Mouse (Mus musculus) embryo, embryonic 10.5 days (tissue): ENCODE data around the gene Bad.
"Not testable (repeated sequence)": the region's sequence is repeated elsewhere in the genome, so short reads cannot be mapped to it uniquely, and the experiment has no call there.

Experiments
- DNase-seq: peaks from one replicate; pipeline ENCODE4 v3.0.0-alpha.2; 2015; ENCODE audit warnings: low spot score

Bad gene

DNA sequence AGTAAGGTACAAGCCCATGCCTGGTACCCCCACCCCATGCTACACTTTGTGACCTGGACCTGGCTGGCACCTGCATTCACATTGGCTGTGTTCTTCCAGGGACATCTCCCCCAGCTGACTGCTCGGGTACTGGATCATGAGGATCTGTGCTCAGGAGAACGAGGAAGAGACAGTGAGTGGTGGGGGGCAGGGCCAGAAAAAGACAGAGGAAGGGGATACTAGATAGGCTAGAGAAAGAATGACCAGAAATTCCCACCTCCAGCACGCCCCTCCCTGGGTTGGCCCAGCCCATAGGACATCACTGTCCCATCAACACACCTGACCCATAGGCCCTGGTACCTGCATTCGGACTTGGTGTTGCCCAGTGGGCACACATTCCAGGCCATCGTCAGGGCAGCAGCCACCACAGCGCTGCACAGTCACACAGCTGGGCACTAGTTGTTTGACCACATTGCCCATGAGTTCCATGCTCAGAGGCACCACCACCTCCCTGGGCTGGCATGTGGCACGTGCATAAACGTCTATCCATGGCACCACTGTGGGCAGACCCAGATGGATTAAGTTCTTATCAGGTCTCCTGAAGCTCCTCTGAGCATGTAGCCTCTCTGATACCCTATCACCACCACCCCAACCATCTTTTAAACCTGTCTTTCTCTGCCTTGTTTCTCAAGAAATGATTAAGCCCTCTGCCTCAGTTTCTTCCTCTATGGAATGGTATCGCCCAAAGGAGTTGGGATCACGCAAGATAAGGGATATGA is 44.5 kb downstream of the Bad start:
- DNase-seq, result no peak

- peak; percentile 75 for DNase-seq
Observed at GRCm38 (mm10) chr19:6987061-6987903, 45.6 kb downstream of the Bad start, which contains the start of gene Vegfb. Gene Vegfb (minus strand): TSS chr19:6987651.

- no peak for DNase-seq
Observed at GRCm38 (mm10) chr19:6987904-6988285, 46.2 kb downstream of the Bad start.

GRCm38 (mm10) chr19:6989251-6989650 is 47.6 kb downstream of the Bad start:
- DNase-seq, result no peak

GRCm38 (mm10) chr19:6990712-6991111 is 49.1 kb downstream of the Bad start:
- no peak for DNase-seq

DNA sequence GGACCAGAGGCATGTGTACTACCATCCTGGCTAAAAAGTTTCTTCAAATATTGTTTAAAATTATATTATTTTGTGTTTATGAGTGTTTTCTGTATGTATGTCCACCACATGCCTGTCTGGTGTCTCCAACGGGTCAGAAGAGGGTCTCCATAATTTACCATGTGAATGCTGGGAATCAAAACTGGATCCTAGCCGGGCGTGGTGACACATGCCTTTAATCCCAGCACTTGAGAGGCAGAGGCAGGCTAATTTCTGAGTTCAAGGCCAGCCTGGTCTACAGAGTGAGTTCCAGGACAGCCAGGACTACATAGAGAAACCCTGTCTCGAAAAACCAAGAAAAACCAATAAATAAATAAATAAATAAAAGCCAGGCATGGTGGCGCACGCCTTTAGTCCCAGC is 49.5 kb downstream of the Bad start:
- DNase-seq, result not testable (repeated sequence)

DNA sequence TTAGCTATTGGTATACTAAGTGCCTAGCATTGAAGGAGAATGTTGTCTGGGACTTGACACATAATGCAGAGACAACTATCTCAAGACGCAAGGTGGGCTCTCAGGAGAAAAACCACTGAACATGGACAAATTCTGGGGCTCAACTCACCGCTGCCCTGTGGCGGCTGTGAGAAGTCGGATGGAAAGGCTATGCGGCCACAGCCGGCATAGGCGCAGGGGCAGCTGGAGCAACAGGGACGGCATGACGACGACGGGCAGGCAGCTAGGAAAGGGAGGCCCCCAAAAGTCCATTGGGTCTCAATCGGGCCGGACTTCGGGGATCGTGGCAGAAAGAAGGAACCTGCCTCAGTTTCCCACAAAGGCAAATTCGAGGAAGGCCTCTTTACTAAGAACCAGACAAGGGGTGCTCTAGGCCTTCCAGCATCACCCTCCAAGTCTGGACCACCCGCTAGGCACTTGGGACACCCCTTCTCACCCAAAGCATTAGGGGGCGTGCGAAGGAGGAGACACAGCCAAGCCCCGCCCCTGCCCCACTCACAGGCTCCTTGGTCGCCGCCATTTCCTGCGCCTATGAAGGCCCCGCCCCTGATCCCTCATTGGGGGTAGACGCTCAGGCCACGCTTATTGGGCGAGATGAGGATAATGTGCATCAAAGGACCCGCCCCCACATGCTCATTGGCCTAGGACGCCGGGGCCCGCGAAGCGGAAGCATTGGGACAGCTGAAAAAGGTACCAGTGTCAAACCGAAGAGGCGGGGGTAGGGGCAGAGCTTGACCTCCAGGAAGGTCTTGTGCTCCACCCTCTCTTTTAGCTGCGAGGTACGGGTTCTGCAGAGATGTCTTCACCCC is 50.6 kb downstream of the Bad start, which contains the start of gene Dnajc4:
Gene Dnajc4, minus strand, starts transcription at position 562 of the 848 bp plus-strand sequence.
- peak; percentile 100 for DNase-seq

GRCm38 (mm10) chr19:6993011-6993770 is 51.5 kb downstream of the Bad start:
- no peak for DNase-seq

- no peak for DNase-seq
Observed at GRCm38 (mm10) chr19:6994002-6994401, 52.3 kb downstream of the Bad start.

GRCm38 (mm10) chr19:6994489-6994888 is 52.8 kb downstream of the Bad start:
- DNase-seq, result no peak

GRCm38 (mm10) chr19:6995255-6995991 is 53.8 kb downstream of the Bad start:
- no peak for DNase-seq

DNA sequence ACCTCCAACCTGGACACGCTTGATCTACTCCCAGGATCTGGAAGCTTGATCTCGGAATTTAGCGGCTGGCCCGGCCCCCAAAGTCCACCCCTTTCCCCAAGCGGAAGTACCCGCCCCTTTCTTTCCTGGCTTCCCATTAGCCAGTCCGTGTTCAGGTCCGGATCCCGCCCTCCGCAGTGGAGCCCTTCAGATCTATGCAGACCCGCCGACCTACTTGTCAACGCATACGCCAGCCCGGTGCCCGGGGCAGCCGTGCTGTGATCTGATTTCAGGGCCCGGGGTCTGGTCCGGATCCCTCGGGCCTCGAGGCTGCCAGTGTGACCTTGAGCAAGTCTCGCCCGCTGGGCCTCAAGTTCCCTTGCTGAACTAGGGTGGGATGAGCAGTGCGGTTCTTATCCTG is 54.3 kb downstream of the Bad start, which contains the start of the genes Nudt22 and Trpt1:
Gene Nudt22, minus strand, starts transcription at position 112 of the 400 bp plus-strand sequence.
Gene Trpt1, plus strand, starts transcription at position 126 of the 400 bp plus-strand sequence.
- peak; percentile 96 for DNase-seq

GRCm38 (mm10) chr19:6997721-6998290 is 56.1 kb downstream of the Bad start:
- no peak for DNase-seq

GRCm38 (mm10) chr19:6999360-7000063 is 57.9 kb downstream of the Bad start:
- DNase-seq, result no peak
